Mouse (Mus musculus) hindbrain, embryonic 13.5 days (tissue): ENCODE results near the gene Olfr33. TPM values are rescaled to one million over a fixed set of nuclear protein-coding genes. Genes with fewer than 3 reads are reported as not detected.

ENCODE experiments used
- ATAC-seq: fragments of 200-750 bp; cut with Nextera tagmentation; 2 replicates; pipeline ENCODE4 v1.8.0; 2017; ENCODE audit warnings: moderate TSS enrichment; ENCODE audit not compliant: low FRiP score
- H3K27ac ChIP-seq: fragments of 300-500 bp; sonication (generic); 2 replicates; pipeline ENCODE4 v1.5.1; 2015; ENCODE audit warnings: inconsistent platforms, mild to moderate bottlenecking, moderate library complexity
- H3K27me3 ChIP-seq: fragments of 300-500 bp; sonication (generic); 2 replicates; pipeline ENCODE4 v1.6.1; 2015; ENCODE audit warnings: mild to moderate bottlenecking, inconsistent platforms
- H3K36me3 ChIP-seq: fragments of 300-500 bp; sonication (generic); 2 replicates; pipeline ENCODE4 v1.6.1; 2015; ENCODE audit warnings: mild to moderate bottlenecking, inconsistent platforms
- H3K4me1 ChIP-seq: fragments of 300-500 bp; sonication (generic); replicated peaks from 2 replicates; pipeline ENCODE4 v1.6.1; 2015; ENCODE audit warnings: inconsistent platforms
- H3K4me2 ChIP-seq: fragments of 300-500 bp; sonication (generic); 2 replicates; pipeline ENCODE4 v1.6.1; 2015; ENCODE audit warnings: inconsistent platforms, mild to moderate bottlenecking, moderate library complexity
- H3K4me3 ChIP-seq: fragments of 300-500 bp; sonication (generic); 2 replicates; pipeline ENCODE4 v1.5.1; 2015; ENCODE audit warnings: mild to moderate bottlenecking, inconsistent platforms
- H3K9ac ChIP-seq: fragments of 300-500 bp; sonication (generic); 2 replicates; pipeline ENCODE4 v1.6.1; 2015; ENCODE audit warnings: mild to moderate bottlenecking, inconsistent platforms
- H3K9me3 ChIP-seq: fragments of 300-500 bp; sonication (generic); 2 replicates; pipeline ENCODE4 v1.6.1; 2016; ENCODE audit warnings: inconsistent platforms
- WGBS: fragments of 180-500 bp; shearing (Covaris S2); methylation state at CpG from one replicate; pipeline ENCODE4 v1.1.7; 2015; 5-methylcytosine and 5-hydroxymethylcytosine counted together
- polyA plus RNA-seq: library from polyadenylated mRNA; unstranded; fragments of >200 nt; fragmentation: Nextera tagmentation; extraction: Ambion mirVana; gene quantifications from 2 replicates; pipeline ENCODE4 v1.2.1, GENCODE M21; 2015

Gene Olfr33
- not detected in 2 replicates for polyA plus RNA-seq

DNA sequence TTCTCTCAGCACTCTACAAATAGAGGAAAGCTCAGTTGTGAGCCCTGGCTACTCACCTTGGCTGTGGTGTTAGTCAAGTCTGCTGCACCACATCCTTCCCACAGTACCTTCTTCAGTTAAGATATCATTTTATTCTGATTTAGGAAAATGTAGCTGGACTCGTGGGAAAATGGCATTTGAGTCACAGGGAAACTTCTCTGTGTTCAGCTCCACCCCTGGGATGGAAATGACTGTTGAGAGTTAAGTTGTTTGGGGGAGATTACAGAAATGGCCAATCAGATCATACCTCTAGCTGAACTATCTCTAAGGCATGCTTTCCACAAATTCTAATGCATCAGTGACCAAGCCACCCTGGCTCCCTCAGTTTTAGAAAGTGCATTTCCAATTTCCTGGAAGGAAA lies at the start of gene Olfr33:
TSS of gene Olfr33 (minus strand) at position 101 of the 400 bp plus-strand sequence.
- Histone ChIP-seq H3K4me1 (no peaks in the 10 kb centered on the region), H3K27me3 (no peaks in the 10 kb centered on the region), H3K36me3 (no peaks in the 10 kb centered on the region), H3K4me3 (no peak within 1 kb of the TSS), H3K9ac (no peak within 1 kb of the TSS), H3K27ac (no peak within 1 kb of the TSS), H3K4me2 (no peak within 1 kb of the TSS), H3K9me3 (no peaks in the 10 kb centered on the region)
- ATAC-seq: no peak
- 41% methylated on average over 1 of the region's 1 CpGs for WGBS

GRCm38 (mm10) chr7:102759266-102759665 lies 40.4 kb upstream of the Olfr33 start, which contains the start of the genes Olfr560 and Olfr78:
Gene Olfr560, minus strand, starts transcription at chr7:102759366.
Gene Olfr78, minus strand, starts transcription at chr7:102759471.
- Histone ChIP-seq H3K27ac (no peak within 1 kb of the TSS), H3K27me3 (no peaks in the 10 kb centered on the region), H3K36me3 (no peaks in the 10 kb centered on the region), H3K4me1 (no peaks in the 10 kb centered on the region), H3K9me3 (no peaks in the 10 kb centered on the region), H3K9ac (no peak within 1 kb of the TSS), H3K4me3 (no peak within 1 kb of the TSS), H3K4me2 (no peak within 1 kb of the TSS)
- 82% methylated on average over 4 of the region's 4 CpGs for WGBS
- ATAC-seq: no peak

DNA sequence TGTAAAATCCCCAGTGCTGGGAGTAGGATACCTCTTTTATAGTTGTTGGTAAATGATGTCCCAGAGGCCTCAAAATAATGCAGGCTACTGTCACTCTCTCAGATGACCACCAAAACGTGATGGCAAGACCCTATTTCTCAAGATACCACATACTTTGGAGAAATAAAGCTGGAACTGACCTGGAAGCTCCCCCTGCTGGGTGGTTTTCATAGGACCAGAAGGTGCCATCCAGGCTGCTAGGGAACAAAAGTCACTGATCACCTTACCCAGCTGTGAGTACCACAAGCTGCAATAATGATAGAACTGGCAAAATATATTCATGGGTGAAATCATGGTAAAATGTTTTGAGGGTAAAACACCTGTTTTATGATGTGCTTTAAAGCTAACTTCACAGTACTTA lies 33.2 kb upstream of the Olfr33 start:
- Histone ChIP-seq H3K4me1 (no peaks in the 10 kb centered on the region), H3K9me3 (no peaks in the 10 kb centered on the region), H3K9ac (no peak overlapping the region), H3K4me3 (no peak overlapping the region), H3K36me3 (no peaks in the 10 kb centered on the region), H3K4me2 (no peak overlapping the region), H3K27me3 (no peaks in the 10 kb centered on the region), H3K27ac (no peak overlapping the region)
- no peak for ATAC-seq
- WGBS: 22% methylated on average over 1 of the region's 1 CpGs

DNA sequence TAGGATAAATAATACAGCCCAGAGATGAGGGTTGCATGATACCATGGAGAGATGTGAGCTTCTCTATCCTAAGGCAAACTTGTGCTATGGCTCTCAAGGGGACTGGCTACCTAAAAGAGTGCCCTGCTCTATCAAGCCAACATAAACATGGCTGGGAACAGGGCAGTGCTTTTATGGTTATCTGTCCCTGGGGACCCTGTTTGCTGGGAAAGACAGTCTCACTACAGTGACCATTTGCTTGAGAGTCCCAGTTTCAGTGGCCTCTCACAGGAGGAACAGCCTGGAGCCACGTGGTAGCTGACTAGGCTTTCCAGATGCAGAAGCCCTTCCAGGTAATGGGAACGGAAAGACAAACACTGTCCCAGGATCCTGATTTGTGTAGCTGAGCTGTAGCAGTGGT lies 18.8 kb upstream of the Olfr33 start:
- H3K4me3 ChIP-seq: no peak overlapping the region
- 61% methylated on average over 2 of the region's 2 CpGs for WGBS
- no peaks in the 10 kb centered on the region for H3K4me1 ChIP-seq
- H3K27ac ChIP-seq: no peak overlapping the region
- no peaks in the 10 kb centered on the region for H3K36me3 ChIP-seq
- no peak for ATAC-seq
- no peaks in the 10 kb centered on the region for H3K27me3 ChIP-seq
- no peak overlapping the region for H3K4me2 ChIP-seq
- H3K9me3 ChIP-seq: no peaks in the 10 kb centered on the region
- H3K9ac ChIP-seq: no peak overlapping the region

DNA sequence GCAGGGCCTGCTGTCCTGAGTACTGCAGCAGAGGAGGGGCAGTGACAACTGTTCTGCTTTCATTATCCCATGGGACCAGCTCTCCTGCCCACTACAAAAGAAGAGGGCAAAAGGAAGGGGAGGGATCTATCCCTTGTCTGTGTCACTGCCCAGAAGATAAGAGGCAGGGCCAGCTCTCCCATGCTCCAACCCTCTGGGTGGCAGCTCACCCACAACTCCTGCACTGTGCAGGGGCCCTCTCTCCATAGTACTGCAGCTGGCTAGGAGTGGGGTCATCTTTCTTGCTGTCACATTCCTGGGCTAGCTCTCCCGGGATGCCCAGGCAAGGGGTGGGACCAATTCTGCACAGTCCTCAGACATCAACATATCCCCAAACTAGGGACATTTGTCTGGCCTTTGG lies 14.9 kb upstream of the Olfr33 start:
- Histone ChIP-seq H3K36me3 (no peaks in the 10 kb centered on the region), H3K9ac (no peak overlapping the region), H3K4me1 (no peaks in the 10 kb centered on the region), H3K27me3 (no peaks in the 10 kb centered on the region), H3K4me3 (no peak overlapping the region), H3K9me3 (no peaks in the 10 kb centered on the region), H3K4me2 (no peak overlapping the region), H3K27ac (no peak overlapping the region)
- WGBS: 50% methylated on average over 1 of the region's 1 CpGs
- ATAC-seq: no peak

DNA sequence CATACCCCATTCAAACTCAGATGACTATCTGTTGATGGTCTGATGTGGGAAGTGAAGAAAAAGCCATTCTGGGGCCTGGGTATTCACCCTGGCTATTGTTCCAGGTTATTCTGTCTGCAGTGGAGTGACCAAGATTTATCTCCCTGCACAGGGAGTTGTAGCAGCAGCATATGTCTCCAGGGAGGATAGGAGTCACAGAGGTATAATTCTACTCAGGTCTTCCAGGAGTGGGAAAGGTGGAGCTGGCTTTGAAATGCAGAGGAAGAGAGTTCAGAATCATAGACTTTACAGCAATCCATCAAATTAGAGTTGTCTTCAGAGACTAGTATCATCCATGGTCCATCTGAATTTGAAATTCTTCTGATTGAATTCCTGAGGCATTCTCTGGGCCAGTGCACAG lies 8.5 kb upstream of the Olfr33 start, which contains the start of gene Olfr559:
TSS of gene Olfr559 (minus strand) at position 101 of the 400 bp plus-strand sequence.
- no peaks in the 10 kb centered on the region for H3K27me3 ChIP-seq
- H3K4me2 ChIP-seq: no peak within 1 kb of the TSS
- H3K9me3 ChIP-seq: no peaks in the 10 kb centered on the region
- no peak within 1 kb of the TSS for H3K9ac ChIP-seq
- H3K36me3 ChIP-seq: no peaks in the 10 kb centered on the region
- no peak for ATAC-seq
- H3K4me1 ChIP-seq: no peaks in the 10 kb centered on the region
- no peak within 1 kb of the TSS for H3K27ac ChIP-seq
- H3K4me3 ChIP-seq: no peak within 1 kb of the TSS

- Histone ChIP-seq H3K4me3 (no peak within 1 kb of the TSS), H3K27me3 (no peaks in the 10 kb centered on the region), H3K9ac (no peak within 1 kb of the TSS), H3K27ac (no peak within 1 kb of the TSS), H3K4me2 (no peak within 1 kb of the TSS), H3K4me1 (no peaks in the 10 kb centered on the region), H3K36me3 (no peaks in the 10 kb centered on the region), H3K9me3 (no peaks in the 10 kb centered on the region)
- no peak for ATAC-seq
Measured at GRCm38 (mm10) chr7:102701915-102702314, 17.0 kb downstream of the Olfr33 start, which contains the start of gene Olfr558. Gene Olfr558, plus strand, starts transcription at chr7:102702215.

DNA sequence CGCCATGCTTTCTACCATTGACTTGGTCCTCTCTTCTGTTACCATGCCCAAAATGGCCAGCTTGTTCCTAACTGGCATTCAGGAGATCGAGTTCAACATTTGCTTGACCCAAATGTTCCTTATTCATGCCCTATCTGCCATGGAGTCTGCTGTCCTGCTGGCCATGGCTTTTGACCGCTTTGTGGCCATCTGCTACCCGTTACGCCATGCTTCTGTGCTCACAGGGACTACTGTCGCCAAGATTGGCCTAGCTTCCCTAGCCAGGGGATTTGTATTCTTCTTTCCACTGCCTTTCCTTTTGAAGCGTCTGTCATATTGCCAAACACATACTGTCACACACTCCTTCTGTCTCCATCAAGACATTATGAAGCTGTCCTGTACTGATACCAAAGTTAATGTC lies 20.4 kb downstream of the Olfr33 start:
- H3K4me2 ChIP-seq: no peak overlapping the region
- H3K36me3 ChIP-seq: no peaks in the 10 kb centered on the region
- 92% methylated on average over 7 of the region's 7 CpGs for WGBS
- H3K4me1 ChIP-seq: no peaks in the 10 kb centered on the region
- no peak for ATAC-seq
- no peak overlapping the region for H3K4me3 ChIP-seq
- no peaks in the 10 kb centered on the region for H3K9me3 ChIP-seq
- H3K27me3 ChIP-seq: no peaks in the 10 kb centered on the region
- no peak overlapping the region for H3K9ac ChIP-seq
- no peak overlapping the region for H3K27ac ChIP-seq

GRCm38 (mm10) chr7:102695358-102696125 lies 23.3 kb downstream of the Olfr33 start, which contains the start of gene Olfr557:
Gene Olfr557, plus strand, starts transcription at chr7:102695910.
- Histone ChIP-seq H3K9ac (no peak within 1 kb of the TSS), H3K27ac (no peak within 1 kb of the TSS), H3K36me3 (no peaks in the 10 kb centered on the region), H3K4me2 (no peak within 1 kb of the TSS), H3K27me3 (no peaks in the 10 kb centered on the region), H3K4me3 (no peak within 1 kb of the TSS), H3K4me1 (no peaks in the 10 kb centered on the region), H3K9me3 (no peaks in the 10 kb centered on the region)
- ATAC-seq: no peak
- WGBS: 86% methylated on average over 5 of the region's 5 CpGs

DNA sequence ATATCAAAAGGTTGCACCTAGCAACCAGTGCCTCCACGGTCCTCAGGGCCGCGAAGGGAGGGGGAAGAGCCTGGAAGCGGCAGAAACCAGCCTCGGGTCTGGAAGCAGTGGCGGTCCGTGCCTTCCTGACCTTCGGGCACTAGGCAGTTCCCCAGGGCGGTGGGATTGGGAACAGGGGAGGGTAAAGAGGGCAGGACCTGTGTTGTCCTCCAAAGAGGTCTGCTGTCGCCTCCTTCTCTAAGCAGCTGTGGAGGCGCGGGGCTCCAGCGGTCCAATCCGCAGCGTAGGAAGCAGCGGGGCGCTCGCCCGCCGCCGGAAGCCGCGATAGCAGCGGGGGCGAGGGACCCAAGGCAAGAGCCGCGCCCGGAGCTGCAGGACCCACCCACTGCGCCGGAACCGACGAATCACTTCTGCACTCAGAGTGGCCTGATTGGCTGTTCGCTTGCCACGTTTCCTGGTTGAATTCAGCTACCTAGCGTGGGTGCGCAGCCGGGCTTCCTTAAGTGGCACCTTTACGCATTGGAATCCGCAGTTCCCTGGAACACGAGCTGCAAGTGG lies 31.8 kb downstream of the Olfr33 start, which contains the start of gene Trim68:
TSS of gene Trim68 (minus strand) at position 384 of the 558 bp plus-strand sequence.
- Histone ChIP-seq H3K27me3 (no peaks in the 10 kb centered on the region), H3K9ac (peak within 1 kb of the TSS; percentile 76), H3K4me3 (peak within 1 kb of the TSS; percentile 64), H3K9me3 (no peaks in the 10 kb centered on the region), H3K36me3 (no peaks in the 10 kb centered on the region), H3K4me1 (0 out of 2 replicates have a peak, but pooled peaks cover 4% of the 10 kb centered on the region), H3K4me2 (peak within 1 kb of the TSS; percentile 73), H3K27ac (peak within 1 kb of the TSS; percentile 81)
- peak; percentile 99 for ATAC-seq
- WGBS: under 1% methylated on average over 40 of the region's 40 CpGs

- no peak for ATAC-seq
- WGBS: 97% methylated on average over 1 of the region's 1 CpGs
- H3K9me3 ChIP-seq: no peaks in the 10 kb centered on the region
- no peak overlapping the region for H3K4me2 ChIP-seq
- H3K27ac ChIP-seq: no peak overlapping the region
- no peaks in the 10 kb centered on the region for H3K27me3 ChIP-seq
- no peak overlapping the region for H3K9ac ChIP-seq
- no peaks in the 10 kb centered on the region for H3K4me1 ChIP-seq
- peaks cover 4% of the 10 kb centered on the region; the same call in 1 of the 2 replicates for H3K36me3 ChIP-seq
- no peak overlapping the region for H3K4me3 ChIP-seq
Measured at GRCm38 (mm10) chr7:102681916-102682315, 37.0 kb downstream of the Olfr33 start.

DNA sequence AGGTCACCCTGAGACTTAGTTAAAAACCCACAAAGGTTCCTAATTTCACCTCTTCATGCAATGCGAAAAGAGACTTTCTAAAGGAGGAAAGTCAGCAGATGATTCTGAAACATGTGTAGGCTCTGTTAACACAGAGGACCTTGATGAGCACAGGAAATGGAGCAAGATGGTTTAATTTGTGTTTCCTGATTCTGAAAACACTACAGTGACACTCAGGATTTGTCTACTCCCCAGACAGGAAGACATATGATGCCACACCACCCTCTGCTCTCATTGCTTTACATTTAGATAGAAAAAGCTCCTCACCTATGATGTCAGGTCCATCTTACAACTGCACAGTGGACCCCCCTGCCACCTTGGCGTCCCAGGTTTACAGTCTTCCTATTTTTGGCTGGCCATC lies 42.6 kb downstream of the Olfr33 start:
- Histone ChIP-seq H3K27ac (no peak overlapping the region), H3K4me3 (no peak overlapping the region), H3K9me3 (no peaks in the 10 kb centered on the region), H3K36me3 (peaks cover 4% of the 10 kb centered on the region; the same call in 1 of the 2 replicates), H3K27me3 (no peaks in the 10 kb centered on the region), H3K4me1 (no peaks in the 10 kb centered on the region), H3K4me2 (no peak overlapping the region), H3K9ac (no peak overlapping the region)
- WGBS: 92% methylated on average over 2 of the region's 2 CpGs
- ATAC-seq: no peak
